Mouse (Mus musculus) lung, postnatal 0 days (tissue): ENCODE results near the gene Poldip2.

ENCODE experiments used
- CTCF ChIP-seq: IDR thresholded peaks from 2 replicates; pipeline ENCODE4 v1.5.1; 2016; ENCODE audit warnings: antibody characterized with exemption, mild to moderate bottlenecking
- EP300 ChIP-seq: IDR thresholded peaks from 2 replicates; pipeline ENCODE4 v1.6.1; 2016; ENCODE audit warnings: antibody characterized with exemption, mild to moderate bottlenecking, control low read depth

GRCm38 (mm10) chr11:78509148-78509547 is 2.8 kb upstream of the Poldip2 start:
- TF ChIP-seq EP300 (no peak), CTCF (peak; percentile 53)
